Mouse (Mus musculus): ENCODE results near the gene Cfap61.
A peak's percentile ranks its signal among the peaks of the same experiment; 100 is the strongest.

Gene Cfap61

DNA sequence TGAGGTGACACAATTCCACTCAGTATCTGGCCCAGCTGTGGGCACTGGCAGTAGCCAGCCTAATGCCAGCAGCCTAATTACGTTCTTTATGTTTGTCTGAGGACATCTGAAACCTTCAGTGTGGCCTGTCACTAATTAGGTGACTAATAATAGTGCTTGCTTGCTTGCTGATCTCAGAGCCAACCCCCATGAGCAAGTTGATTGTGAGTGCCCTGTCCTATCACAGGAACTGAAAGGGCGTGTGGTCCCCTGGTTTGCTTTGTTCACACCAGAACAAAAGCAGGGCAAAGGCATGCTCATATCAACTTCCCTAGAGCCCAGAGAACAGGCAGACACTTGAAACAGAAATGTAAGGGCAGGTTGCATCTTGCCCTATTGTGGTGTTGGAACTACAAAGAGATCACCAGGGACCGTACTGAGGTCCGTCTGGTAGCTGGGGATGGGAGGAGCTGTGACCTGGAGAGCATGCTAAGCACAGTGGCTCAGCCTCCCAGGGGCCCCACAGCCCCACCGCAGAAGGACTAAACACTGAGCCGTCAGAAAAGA lies 148.8 kb downstream of the Cfap61 start:
- DNase-seq (ENCODE audit: low read depth, low spot score), result no peak

DNA sequence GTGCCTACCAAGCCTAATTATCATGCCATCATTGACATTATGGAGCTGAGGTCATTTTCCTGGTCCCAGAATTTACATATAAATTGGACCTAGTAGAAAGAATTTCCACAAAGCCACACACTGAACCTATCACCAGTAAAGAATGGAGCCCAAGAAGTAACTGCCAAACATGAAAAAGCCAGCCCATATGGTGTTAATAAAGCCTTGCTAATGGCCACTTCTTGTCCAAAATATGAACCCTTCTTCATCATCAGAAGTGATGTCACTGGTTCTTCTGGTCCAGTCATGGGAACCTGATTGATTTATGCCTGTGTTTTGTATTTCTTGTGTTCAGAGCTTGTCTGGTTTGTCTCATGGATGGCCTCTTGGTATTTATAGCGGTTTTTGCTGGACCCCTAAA lies 152.8 kb downstream of the Cfap61 start:
- no peak for DNase-seq (ENCODE audit: low read depth, low spot score)

GRCm38 (mm10) chr2:146089157-146089692 lies 154.6 kb downstream of the Cfap61 start:
- no peak for DNase-seq (ENCODE audit: low read depth, low spot score)

DNA sequence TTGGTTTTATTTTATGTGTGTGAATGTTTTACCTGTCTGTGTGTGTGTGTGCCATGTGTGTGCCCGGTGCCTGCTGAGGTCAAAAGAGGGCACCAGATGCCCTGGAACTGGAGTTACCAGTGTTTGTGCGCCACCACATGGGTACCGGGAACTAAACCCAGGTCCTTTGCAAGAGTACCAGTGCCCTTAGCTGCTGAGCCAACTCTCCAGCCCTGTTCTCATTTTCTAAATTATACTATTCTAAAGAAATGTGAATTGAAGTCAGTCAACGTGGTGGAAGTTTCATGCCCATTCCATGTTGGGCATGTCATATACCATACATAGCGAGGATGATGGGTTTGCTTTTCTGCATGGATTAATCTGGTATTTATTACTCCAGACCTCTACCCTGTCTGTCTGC lies 162.9 kb downstream of the Cfap61 start:
- DNase-seq (ENCODE audit: low read depth, low spot score), result no peak

GRCm38 (mm10) chr2:146098853-146099717 lies 164.5 kb downstream of the Cfap61 start:
- no peak for DNase-seq (ENCODE audit: low read depth, low spot score)

GRCm38 (mm10) chr2:146099838-146100237 lies 165.3 kb downstream of the Cfap61 start:
- DNase-seq (ENCODE audit: low read depth, low spot score), result no peak

DNA sequence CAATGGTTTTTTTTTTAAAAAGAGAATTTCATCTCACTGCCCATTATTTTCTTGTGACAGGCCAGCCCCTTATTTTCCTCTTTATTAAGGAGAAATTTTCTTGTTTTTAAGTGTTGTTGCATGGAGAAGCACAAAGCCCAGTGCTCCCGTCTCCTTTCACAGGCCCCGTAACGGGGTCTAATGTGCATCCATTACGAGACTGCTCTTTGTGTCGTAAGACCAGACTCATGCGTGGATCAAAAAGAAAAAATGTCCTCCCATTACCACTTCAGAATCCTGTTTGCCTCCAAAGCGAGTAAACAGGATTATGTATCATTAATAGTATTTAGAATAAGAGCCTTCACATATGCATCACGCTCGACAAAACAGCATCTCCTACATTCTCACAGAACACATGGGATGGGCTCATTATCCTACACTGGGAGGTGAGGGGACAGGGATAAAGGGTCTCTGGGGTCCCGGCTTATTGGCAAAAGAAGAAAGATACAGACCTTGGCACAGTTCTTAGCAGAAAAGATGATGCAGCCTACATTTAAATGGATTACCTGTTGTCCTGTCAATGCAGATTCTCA lies 166.0 kb downstream of the Cfap61 start:
- no peak for DNase-seq (ENCODE audit: low read depth, low spot score)

DNA sequence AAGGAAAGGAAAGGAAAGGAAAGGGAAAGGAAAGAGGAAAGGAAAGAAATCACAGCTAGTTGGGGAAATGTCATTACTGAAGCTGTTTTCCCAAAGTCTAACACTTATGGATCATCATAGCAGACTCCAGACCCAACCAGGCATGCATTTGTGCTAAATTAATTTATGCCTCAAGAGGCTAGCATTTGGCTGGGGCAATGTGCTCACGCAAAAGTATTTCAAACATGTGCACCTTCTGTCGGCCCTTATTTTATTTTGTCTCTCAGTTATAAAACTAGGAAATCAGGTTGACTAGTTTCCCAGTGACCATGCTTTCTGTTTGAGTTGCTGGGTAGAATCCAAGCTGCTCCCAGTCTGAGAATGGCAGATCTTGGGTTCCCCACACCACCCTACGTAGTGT lies 168.0 kb downstream of the Cfap61 start:
- no peak for DNase-seq (ENCODE audit: low read depth, low spot score)

- no peak for DNase-seq (ENCODE audit: low read depth, low spot score)
Measured at GRCm38 (mm10) chr2:146105341-146105740, 170.8 kb downstream of the Cfap61 start.

DNA sequence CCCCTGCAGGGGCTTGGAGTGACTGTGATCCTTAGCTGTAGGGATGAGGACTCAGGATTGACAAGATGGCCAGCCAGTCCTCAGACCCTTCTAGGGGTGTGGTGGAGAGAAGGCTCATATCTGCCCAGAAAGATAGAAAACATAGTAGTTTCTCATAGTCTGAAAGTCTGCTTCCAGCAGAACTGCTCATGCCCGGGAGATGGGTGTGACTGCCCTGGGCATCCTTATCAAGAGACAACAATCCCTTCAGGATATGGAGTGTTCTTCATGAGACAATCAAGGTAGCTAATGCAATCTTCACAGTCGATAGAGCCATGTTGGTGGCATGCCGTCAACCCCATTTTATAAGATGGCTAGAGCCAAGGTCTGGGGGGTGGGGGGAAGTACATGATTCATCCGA lies 173.4 kb downstream of the Cfap61 start:
- no peak for DNase-seq (ENCODE audit: low read depth, low spot score)

- no peak for DNase-seq (ENCODE audit: low read depth, low spot score)
Measured at GRCm38 (mm10) chr2:146109921-146110320, 175.3 kb downstream of the Cfap61 start.

- no peak for DNase-seq (ENCODE audit: low read depth, low spot score)
Measured at GRCm38 (mm10) chr2:146116282-146116681, 181.7 kb downstream of the Cfap61 start.

GRCm38 (mm10) chr2:146116726-146117125 lies 182.1 kb downstream of the Cfap61 start:
- DNase-seq (ENCODE audit: low read depth, low spot score), result no peak

- no peak for DNase-seq (ENCODE audit: low read depth, low spot score)
Measured at GRCm38 (mm10) chr2:146117191-146117914, 182.8 kb downstream of the Cfap61 start.

DNA sequence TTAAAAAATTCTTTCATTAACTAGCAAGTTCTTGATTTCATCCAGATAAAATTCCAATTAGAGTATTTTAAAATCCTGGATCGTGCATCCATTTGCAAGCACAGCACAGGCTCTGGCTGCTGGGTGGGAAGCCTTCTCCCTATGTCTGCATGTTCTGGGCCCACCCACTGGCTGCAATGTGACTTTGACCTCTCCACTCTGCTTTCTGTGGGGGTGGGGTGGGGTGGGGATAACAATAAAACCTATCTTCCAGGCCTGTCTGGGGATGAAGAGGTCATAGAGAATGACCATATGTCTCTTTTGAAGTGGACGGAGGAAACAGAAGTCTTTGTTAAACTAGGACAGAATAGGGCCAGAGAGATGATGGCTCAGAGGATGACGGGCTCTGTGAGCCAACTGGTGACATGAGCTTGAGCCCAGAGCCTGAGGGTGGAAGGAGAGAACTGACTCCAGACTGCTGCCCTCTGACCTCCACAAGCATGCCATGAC lies 183.4 kb downstream of the Cfap61 start:
- no peak for DNase-seq (ENCODE audit: low read depth, low spot score)

GRCm38 (mm10) chr2:146121551-146121950 lies 187.0 kb downstream of the Cfap61 start:
- no peak for DNase-seq (ENCODE audit: low read depth, low spot score)

DNA sequence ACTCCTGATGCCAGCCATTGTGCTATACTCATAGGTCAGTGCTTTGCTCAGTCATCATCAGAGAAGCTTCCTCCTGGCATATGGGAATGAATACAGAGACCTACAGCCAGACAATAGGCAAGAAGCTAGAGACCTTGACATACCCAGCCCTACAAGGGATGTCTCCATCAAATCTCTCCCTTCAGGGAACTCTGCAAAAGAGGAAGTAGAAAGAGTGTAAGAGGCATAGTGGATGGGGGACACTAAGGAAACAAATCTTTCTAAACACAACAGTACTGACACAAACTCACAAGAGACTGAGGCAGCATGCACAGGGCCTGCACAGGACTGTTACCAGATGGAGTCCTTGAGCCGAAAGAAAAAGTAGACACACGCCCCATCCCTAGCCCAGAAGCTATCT lies 190.5 kb downstream of the Cfap61 start:
- DNase-seq (ENCODE audit: low read depth, low spot score), result no peak

GRCm38 (mm10) chr2:146128622-146129021 lies 194.0 kb downstream of the Cfap61 start:
- DNase-seq (ENCODE audit: low read depth, low spot score), result peak; percentile 26

- DNase-seq (ENCODE audit: low read depth, low spot score), result no peak
Measured at GRCm38 (mm10) chr2:146130514-146130913, 195.9 kb downstream of the Cfap61 start.

GRCm38 (mm10) chr2:146134275-146134674 lies 199.7 kb downstream of the Cfap61 start:
- no peak for DNase-seq (ENCODE audit: low read depth, low spot score)

- no peak for DNase-seq (ENCODE audit: low read depth, low spot score)
Measured at GRCm38 (mm10) chr2:146140711-146141110, 206.1 kb downstream of the Cfap61 start.

- no peak for DNase-seq (ENCODE audit: low read depth, low spot score)
Measured at GRCm38 (mm10) chr2:146147306-146147705, 212.7 kb downstream of the Cfap61 start.

All from telencephalon, adult 2 months (tissue).